Mouse (Mus musculus) midbrain, embryonic 11.5 days (tissue): Measurements from ENCODE around the gene Arid4b. TPM values are rescaled to one million over a fixed set of nuclear protein-coding genes. Genes with fewer than 3 reads are reported as not detected.
A peak's percentile ranks its signal among the peaks of the same experiment; 100 is the strongest.

Experiments used
- ATAC-seq: fragments of 200-750 bp; cut with Nextera tagmentation; 2 replicates; pipeline ENCODE4 v1.8.0; 2017; ENCODE audit warnings: moderate TSS enrichment, moderate library complexity; ENCODE audit not compliant: low FRiP score
- DNase-seq: peaks from one replicate; pipeline ENCODE4 v3.0.0; 2015; ENCODE audit warnings: low spot score; ENCODE audit errors: missing footprints
- H3K27ac ChIP-seq: fragments of 300-500 bp; sonication (generic); 2 replicates; pipeline ENCODE4 v1.5.1; 2014; ENCODE audit warnings: low read depth, low read length
- H3K27me3 ChIP-seq: fragments of 300-500 bp; sonication (generic); 2 replicates; pipeline ENCODE4 v1.6.1; 2014; ENCODE audit warnings: mild to moderate bottlenecking, low read length, moderate library complexity, mixed read lengths; ENCODE audit not compliant: control insufficient read depth, insufficient read depth
- H3K36me3 ChIP-seq: fragments of 300-500 bp; sonication (generic); 2 replicates; pipeline ENCODE4 v1.6.1; 2014; ENCODE audit warnings: mild to moderate bottlenecking, low read length, moderate library complexity, mixed read lengths; ENCODE audit not compliant: control insufficient read depth, insufficient read depth
- H3K4me1 ChIP-seq: fragments of 300-500 bp; sonication (generic); 2 replicates; pipeline ENCODE4 v1.6.1; 2014; ENCODE audit warnings: low read length; ENCODE audit not compliant: control insufficient read depth, insufficient read depth
- H3K4me2 ChIP-seq: fragments of 300-500 bp; sonication (generic); 2 replicates; pipeline ENCODE4 v1.6.1; 2014; ENCODE audit warnings: mild to moderate bottlenecking, moderate library complexity
- H3K4me3 ChIP-seq: fragments of 300-500 bp; sonication (generic); 2 replicates; pipeline ENCODE4 v1.5.1; 2014; ENCODE audit warnings: low read depth, low read length
- H3K9ac ChIP-seq: fragments of 300-500 bp; sonication (generic); 2 replicates; pipeline ENCODE4 v1.6.1; 2014; ENCODE audit warnings: low read length
- H3K9me3 ChIP-seq: fragments of 300-500 bp; sonication (generic); 2 replicates; pipeline ENCODE4 v1.6.1; 2016; ENCODE audit warnings: low read length; ENCODE audit not compliant: control insufficient read depth
- WGBS: fragments of 180-500 bp; shearing (Covaris S2); extraction: QIAGEN DNeasy Blood & Tissue Kit; methylation state at CpG from one replicate; pipeline ENCODE4 v1.1.7; 2014; 5-methylcytosine and 5-hydroxymethylcytosine counted together
- polyA plus RNA-seq: library from polyadenylated mRNA; unstranded; fragments of >200 nt; fragmentation: Nextera tagmentation; extraction: Ambion mirVana; gene quantifications from 2 replicates; pipeline ENCODE4 v1.2.1, GENCODE M21; 2014

The Arid4b gene
- polyA plus RNA-seq, 1 experiment from 2014 or later, result 85.4 TPM

- Histone ChIP-seq H3K27ac (no peak overlapping the region), H3K4me1 (no peaks in the 10 kb centered on the region), H3K27me3 (no peaks in the 10 kb centered on the region), H3K4me2 (no peak overlapping the region), H3K4me3 (no peak overlapping the region), H3K36me3 (peaks cover 5% of the 10 kb centered on the region; the same call in 1 of the 2 replicates), H3K9me3 (no peaks in the 10 kb centered on the region), H3K9ac (no peak overlapping the region)
- 81% methylated on average over 2 of the region's 2 CpGs for WGBS
- DNase-seq (no peak), ATAC-seq (no peak)
Measured at GRCm38 (mm10) chr13:14044521-14044920, 18.5 kb upstream of the Arid4b start.

DNA sequence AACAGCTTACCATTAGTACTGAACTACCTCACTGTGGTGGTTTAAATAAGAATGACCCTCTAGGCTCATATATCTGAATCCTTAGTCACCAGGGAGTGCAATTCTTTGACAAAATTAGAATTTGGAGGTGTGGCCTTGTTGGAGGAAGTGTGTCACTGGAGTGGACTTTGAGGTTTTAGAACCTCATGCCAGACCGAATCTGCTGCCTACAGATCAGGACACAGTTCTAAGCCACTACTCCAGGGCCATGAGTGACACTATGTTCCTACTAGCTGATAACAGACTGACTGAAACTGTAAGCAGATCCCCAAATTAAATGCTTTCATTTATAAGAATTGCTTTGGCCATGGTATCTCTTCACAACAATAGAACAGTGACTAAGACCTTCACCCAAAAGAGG lies 13.2 kb upstream of the Arid4b start:
- WGBS, result 100% methylated on average over 1 of the region's 1 CpGs
- H3K36me3 ChIP-seq, result peaks cover 11% of the 10 kb centered on the region; the same call in 1 of the 2 replicates

DNA sequence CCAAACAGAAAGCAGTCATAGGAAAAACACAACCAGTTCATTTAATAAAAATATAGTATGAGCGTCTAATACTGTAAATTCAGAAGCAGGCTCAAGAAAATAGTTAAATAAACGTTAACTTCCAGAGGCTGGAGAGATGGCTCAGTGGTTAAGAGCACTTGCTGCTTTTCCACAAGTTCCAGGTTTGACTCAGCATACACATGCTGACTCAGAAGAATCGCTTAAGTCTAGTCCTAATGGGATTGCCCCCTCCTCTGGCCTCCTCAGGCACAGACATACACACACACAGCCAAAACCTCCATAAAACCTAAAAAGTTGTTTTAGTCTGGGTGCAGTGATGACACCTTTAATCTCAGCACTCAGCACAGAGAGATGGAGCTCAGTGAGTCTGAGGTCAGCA lies 6.2 kb upstream of the Arid4b start:
- Histone ChIP-seq H3K36me3 (peaks cover 9% of the 10 kb centered on the region; the same call in 1 of the 2 replicates), H3K9me3 (no peaks in the 10 kb centered on the region), H3K27ac (no peak overlapping the region), H3K27me3 (no peaks in the 10 kb centered on the region), H3K4me2 (no peak overlapping the region), H3K4me1 (no peaks in the 10 kb centered on the region), H3K4me3 (no peak overlapping the region), H3K9ac (no peak overlapping the region)
- ATAC-seq, result no peak
- DNase-seq, result no peak
- 93% methylated on average over 3 of the region's 3 CpGs for WGBS

More for the DNA sequence above, 13.2 kb upstream of the Arid4b start:
- Histone ChIP-seq H3K9me3 (no peaks in the 10 kb centered on the region), H3K27ac (no peak overlapping the region), H3K27me3 (no peaks in the 10 kb centered on the region), H3K4me1 (no peaks in the 10 kb centered on the region), H3K9ac (no peak overlapping the region), H3K4me3 (no peak overlapping the region), H3K4me2 (no peak overlapping the region)
- DNase-seq (no peak), ATAC-seq (no peak)

DNA sequence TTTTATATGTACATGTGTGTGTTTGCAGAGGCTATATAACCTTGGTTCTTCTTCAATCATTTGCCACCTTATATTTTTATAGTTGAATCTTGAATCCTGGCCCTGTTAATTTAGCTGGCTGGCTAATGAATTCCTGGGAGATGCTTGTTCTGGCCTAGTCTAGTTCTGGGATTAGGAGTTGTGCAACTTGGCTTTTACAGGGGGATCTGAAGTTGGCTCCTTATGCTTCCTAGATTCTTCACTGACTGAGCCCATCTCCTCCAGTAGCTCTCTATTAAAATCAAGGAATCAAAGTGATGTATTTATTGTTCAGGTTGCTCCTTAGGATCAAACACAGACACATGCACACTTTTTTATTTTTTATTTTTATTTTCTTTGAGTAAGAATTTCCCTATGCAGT lies 3.5 kb upstream of the Arid4b start:
- Histone ChIP-seq H3K9ac (no peak overlapping the region), H3K27me3 (no peaks in the 10 kb centered on the region), H3K36me3 (peaks cover 2% of the 10 kb centered on the region; the same call in 1 of the 2 replicates), H3K4me3 (no peak overlapping the region), H3K4me1 (peaks cover 5% of the 10 kb centered on the region), H3K9me3 (no peaks in the 10 kb centered on the region), H3K4me2 (no peak overlapping the region), H3K27ac (no peak overlapping the region)
- ATAC-seq, result no peak
- DNase-seq, result no peak

DNA sequence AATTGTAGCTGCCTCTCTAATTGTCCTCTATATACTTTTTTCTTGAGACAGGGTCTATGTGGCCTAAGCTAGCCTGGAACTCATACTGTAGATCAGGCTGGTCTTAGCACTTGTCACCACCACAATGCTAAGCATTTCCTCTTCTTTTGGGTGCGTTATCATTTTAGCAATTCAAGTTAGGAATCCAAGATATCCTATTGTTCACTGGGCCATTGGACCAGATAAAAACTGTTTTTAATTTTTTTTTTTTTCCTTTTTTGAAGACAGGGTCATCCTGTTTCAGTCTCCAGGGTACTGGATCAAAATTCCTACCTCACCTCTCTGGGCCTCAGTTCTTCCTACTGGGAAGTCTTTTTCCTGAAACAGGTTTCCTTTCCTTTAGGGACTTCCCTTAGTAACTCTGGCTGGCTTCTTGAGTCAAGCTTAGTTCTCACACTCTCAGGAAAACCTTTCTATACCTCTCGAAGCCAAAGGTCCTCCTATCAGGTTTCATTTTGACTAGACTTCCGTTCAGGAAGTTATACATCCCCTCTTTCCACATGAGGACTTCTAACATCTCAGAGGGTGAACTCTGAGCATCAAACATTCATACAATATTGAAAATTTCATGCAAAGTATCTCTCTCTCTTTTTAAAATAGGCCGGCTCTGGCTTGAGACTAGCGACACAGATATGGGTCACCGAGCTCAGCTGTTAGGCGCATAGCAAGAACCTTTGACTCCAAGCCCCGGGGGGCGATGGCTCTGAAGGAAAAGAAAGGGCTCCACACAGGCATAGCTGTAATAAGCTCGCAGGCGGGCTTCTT lies 621 bp upstream of the Arid4b start:
- Histone ChIP-seq H3K4me2 (peak overlapping the region; percentile 76), H3K36me3 (no peaks in the 10 kb centered on the region), H3K4me3 (peak overlapping the region; percentile 64), H3K9ac (peak overlapping the region; percentile 74), H3K27me3 (no peaks in the 10 kb centered on the region), H3K4me1 (peaks cover 11% of the 10 kb centered on the region), H3K9me3 (no peaks in the 10 kb centered on the region), H3K27ac (peak overlapping the region; percentile 72)
- WGBS, result 6% methylated on average over 11 of the region's 11 CpGs
- DNase-seq (no peak), ATAC-seq (no peak)

- Histone ChIP-seq H3K9ac (peak overlapping the region; percentile 97), H3K9me3 (no peaks in the 10 kb centered on the region), H3K27me3 (no peaks in the 10 kb centered on the region), H3K4me2 (peak overlapping the region; percentile 60), H3K36me3 (no peaks in the 10 kb centered on the region), H3K4me1 (peaks cover 11% of the 10 kb centered on the region), H3K4me3 (peak overlapping the region; percentile 99), H3K27ac (peak overlapping the region; percentile 92)
- ATAC-seq (peak; percentile 56), DNase-seq (no peak)
- WGBS, result 0% methylated on average over 28 of the region's 31 CpGs
Measured at GRCm38 (mm10) chr13:14063942-14064271, 875 bp downstream of the Arid4b start.

DNA sequence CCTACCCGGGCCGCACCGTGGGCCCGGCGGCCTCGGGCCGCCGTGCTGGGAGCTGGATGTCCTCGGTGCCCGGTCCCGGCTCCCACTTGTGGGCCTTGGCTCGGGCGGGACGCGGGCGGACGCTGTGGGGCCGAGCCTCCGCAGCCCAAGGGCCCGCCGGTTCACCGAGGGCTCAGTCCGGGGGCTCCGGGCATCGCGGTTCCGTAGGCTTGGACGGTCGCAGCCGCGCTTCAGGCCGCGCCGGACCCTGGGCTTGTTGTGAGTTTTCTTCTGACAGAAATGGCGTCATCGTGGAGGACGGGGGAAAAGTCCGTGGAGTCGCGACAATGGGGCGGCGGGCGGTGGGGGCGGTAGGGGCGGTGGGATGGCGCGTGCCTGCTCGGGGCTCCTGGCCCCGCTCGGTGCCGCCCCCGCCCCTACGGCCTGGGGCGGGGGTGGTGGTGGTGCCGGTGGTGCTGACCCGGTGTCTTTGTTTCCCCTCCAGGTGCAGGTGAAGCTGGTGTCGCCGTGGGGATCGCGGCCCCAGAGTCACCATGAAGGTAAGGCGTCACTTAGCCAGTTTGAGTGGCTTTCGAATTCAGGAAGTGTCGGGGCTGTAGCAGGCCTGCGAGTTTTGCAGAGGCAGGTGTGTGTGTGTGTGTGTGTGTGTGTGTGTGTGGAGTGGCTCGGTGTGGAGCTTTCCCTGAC lies 1.5 kb downstream of the Arid4b start:
- no peaks in the 10 kb centered on the region for H3K27me3 ChIP-seq
- peak overlapping the region; percentile 92 for H3K27ac ChIP-seq
- WGBS, result 0% methylated on average over 46 of the region's 65 CpGs
- H3K9me3 ChIP-seq, result no peaks in the 10 kb centered on the region
- H3K36me3 ChIP-seq, result no peaks in the 10 kb centered on the region
- peaks cover 11% of the 10 kb centered on the region for H3K4me1 ChIP-seq
- DNase-seq (peak; percentile 93), ATAC-seq (peak; percentile 4; the same call in 1 of the 2 replicates)
- peak overlapping the region; percentile 99 for H3K4me3 ChIP-seq
- H3K4me2 ChIP-seq, result peak overlapping the region; percentile 60
- H3K9ac ChIP-seq, result peak overlapping the region; percentile 97

- Histone ChIP-seq H3K4me2 (peak overlapping the region; percentile 60), H3K4me1 (peaks cover 11% of the 10 kb centered on the region), H3K9ac (peak overlapping the region; percentile 97), H3K36me3 (no peaks in the 10 kb centered on the region), H3K27ac (no peak overlapping the region), H3K4me3 (peak overlapping the region; percentile 99), H3K27me3 (no peaks in the 10 kb centered on the region), H3K9me3 (no peaks in the 10 kb centered on the region)
- DNase-seq (peak; percentile 92), ATAC-seq (no peak)
- 28% methylated on average over 9 of the region's 9 CpGs for WGBS
Measured at GRCm38 (mm10) chr13:14065028-14065380, 2.0 kb downstream of the Arid4b start.

DNA sequence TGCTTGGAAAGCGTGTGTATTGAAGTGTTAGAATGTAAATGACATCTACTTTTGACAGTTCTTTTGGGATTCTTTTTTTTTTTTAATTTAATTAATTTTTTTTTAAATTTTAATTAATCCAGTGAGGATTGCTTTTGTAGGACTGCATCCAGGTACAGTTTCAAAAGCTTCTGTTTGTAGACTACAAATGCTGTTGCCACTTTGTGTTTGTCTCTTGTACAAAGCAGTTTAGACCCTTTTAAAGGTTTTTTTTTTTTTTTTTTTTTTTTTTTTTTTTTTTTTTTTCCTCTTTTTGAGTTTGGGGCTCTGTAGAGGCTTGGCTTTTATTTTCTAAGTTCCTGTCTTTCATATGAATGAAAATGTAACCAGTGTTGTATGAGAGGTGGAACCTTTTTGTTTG lies 2.7 kb downstream of the Arid4b start:
- DNase-seq (no peak), ATAC-seq (no peak)
- Histone ChIP-seq H3K9me3 (no peaks in the 10 kb centered on the region), H3K27ac (no peak overlapping the region), H3K4me1 (peaks cover 11% of the 10 kb centered on the region), H3K4me3 (no peak overlapping the region), H3K27me3 (no peaks in the 10 kb centered on the region), H3K9ac (no peak overlapping the region), H3K4me2 (no peak overlapping the region), H3K36me3 (no peaks in the 10 kb centered on the region)
- WGBS, result 89% methylated on average over 1 of the region's 1 CpGs
